Mouse (Mus musculus): ENCODE measurements at regions not wholly inside any gene's neighbourhood (a gene's known extent, or its start where the extent isn't known, plus 50 kb on each side); places are given as distances from the start of the nearest gene placed in this dataset.

DNA sequence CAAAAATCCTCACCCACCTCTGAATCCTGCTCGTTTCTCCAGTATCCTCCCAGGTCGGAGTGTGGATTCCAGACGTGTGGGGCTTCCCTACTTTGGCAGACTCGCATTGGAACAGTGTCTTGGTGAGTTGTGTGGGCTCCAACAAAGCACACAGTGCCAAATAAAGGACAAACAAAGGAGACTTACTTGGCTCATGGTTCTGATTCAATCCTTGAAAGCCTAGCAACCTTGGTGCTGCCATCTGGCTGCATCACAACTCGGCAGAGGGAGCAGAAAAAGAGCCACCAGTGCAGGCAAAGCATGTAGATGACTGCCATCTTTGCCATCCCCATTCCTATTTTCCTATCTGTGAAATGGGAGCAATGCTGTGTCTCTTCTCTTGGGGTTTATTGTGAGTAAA is 64.0 kb downstream of the Il9r start:
- peak; percentile 24 for DNase-seq (ENCODE audit: low spot score)
- no peaks in the 10 kb centered on the region for H3K9me3 ChIP-seq
- peaks cover 26% of the 10 kb centered on the region; the same call in 1 of the 2 replicates for H3K27me3 ChIP-seq (ENCODE audit: insufficient read depth, poor library complexity, severe bottlenecking)
- no peaks in the 10 kb centered on the region for H3K36me3 ChIP-seq
- WGBS, result 76% methylated on average over 5 of the region's 5 CpGs
- no peak overlapping the region for H3K4me3 ChIP-seq
- no peak overlapping the region for H3K27ac ChIP-seq
- H3K4me1 ChIP-seq, result peaks cover 16% of the 10 kb centered on the region

DNA sequence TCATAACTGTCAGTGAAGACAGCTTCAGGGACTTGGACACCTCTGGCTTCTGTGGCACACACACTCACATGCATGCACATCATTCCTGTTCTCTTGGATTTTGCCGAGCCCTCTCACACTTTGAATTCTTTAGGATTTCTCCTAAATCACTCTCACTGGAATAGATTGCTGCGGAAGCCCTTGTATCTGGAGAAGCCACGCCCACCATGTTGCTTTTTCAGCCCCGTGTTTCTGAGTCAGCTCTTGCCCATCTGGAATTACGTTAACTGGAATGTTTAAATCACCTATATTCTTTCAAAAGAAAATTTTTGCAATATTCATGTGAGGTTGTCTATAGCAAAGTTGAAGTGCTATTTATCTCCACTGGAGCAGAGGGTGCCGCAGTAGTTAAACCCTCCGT is 66.1 kb downstream of the Il9r start:
- H3K4me1 ChIP-seq, result peaks cover 8% of the 10 kb centered on the region
- no peak overlapping the region for H3K27ac ChIP-seq
- 78% methylated on average over 7 of the region's 7 CpGs for WGBS
- no peak overlapping the region for H3K4me3 ChIP-seq
- DNase-seq (ENCODE audit: low spot score), result no peak
- H3K36me3 ChIP-seq, result no peaks in the 10 kb centered on the region
- peaks cover 31% of the 10 kb centered on the region for H3K27me3 ChIP-seq (ENCODE audit: insufficient read depth, poor library complexity, severe bottlenecking)
- H3K9me3 ChIP-seq, result no peaks in the 10 kb centered on the region

DNA sequence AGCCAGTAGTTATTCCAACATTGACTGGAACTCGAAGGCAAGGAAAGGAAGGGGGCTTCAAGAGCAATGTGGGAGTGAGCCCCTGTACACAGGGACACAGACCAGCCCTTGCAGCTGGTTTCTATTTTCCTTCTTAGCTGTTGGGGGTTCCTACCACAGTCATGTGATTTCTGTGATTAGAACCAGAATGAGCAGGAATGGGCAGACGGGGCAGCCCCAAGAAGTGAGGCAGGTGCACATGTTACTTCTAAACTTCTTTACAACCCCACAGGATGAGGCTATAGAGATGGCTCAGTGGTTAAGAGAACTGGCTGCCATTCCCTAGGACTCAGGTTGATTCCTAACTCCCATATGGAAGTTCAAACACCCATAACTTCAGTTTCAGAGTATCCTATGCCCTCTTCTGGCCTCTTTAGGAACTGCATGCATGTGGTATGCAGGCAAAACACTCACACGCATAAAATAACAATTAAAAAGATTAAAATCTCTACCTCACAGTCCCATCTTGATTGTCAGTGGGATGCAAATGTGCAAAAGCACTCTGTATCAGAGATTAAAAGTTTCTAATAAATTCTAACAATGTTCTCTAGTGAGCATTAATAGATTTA is 68.0 kb downstream of the Il9r start:
- DNase-seq (ENCODE audit: low spot score), result peak; percentile 47
- Histone ChIP-seq H3K36me3 (no peaks in the 10 kb centered on the region), H3K4me3 (no peak overlapping the region), H3K27me3 (ENCODE audit: insufficient read depth, poor library complexity, severe bottlenecking) (peaks cover 34% of the 10 kb centered on the region), H3K4me1 (no peaks in the 10 kb centered on the region), H3K9me3 (no peaks in the 10 kb centered on the region), H3K27ac (no peak overlapping the region)
- 73% methylated on average over 3 of the region's 3 CpGs for WGBS

DNA sequence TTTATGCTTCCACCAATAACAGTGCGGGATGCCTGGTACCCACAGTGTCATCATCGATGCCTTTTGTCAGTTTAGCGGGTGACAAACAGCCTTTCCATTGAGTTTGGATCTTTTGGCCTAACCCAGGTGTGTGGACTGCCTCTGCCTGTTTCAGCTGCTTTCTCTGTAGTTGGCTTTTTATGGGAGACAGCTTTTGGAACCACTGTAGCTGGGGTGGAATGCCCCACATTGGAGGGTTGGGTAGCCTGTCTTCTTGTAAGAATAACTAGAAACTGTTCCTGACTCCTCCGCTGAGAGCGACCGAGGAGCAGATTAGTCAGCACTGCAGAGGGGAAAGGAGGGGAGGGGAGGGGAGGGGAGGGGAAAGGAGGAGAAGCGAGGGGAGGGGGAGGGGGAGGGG is 71.5 kb downstream of the Il9r start:
- Histone ChIP-seq H3K27me3 (ENCODE audit: insufficient read depth, poor library complexity, severe bottlenecking) (peaks cover 21% of the 10 kb centered on the region), H3K27ac (no peak overlapping the region), H3K4me3 (no peak overlapping the region), H3K36me3 (no peaks in the 10 kb centered on the region), H3K4me1 (no peaks in the 10 kb centered on the region), H3K9me3 (no peaks in the 10 kb centered on the region)
- DNase-seq (ENCODE audit: low spot score), result no peak
- WGBS, result 55% methylated on average over 7 of the region's 7 CpGs

DNA sequence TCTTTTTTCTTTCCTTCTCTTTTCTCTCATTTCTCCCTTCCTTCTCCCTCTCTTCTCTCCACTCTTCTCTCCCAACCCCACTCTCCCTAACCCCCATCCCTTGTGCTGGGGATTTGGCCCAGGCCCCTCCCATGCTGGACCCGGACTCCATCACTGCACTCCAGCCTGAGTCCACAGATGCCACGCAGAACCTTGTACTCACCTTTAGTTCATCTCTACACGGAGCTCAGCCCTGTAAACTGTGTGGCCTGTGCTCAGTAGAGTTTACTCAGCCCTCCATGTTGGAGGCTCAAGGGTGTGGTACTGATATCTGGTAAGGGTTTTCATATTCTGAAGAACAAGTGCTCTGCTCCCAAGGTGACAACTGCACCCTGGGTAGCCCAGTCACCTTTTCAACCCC is 72.1 kb downstream of the Il9r start:
- 65% methylated on average over 3 of the region's 3 CpGs for WGBS
- Histone ChIP-seq H3K27ac (no peak overlapping the region), H3K27me3 (ENCODE audit: insufficient read depth, poor library complexity, severe bottlenecking) (peaks cover 21% of the 10 kb centered on the region), H3K4me1 (no peaks in the 10 kb centered on the region), H3K36me3 (no peaks in the 10 kb centered on the region), H3K9me3 (no peaks in the 10 kb centered on the region), H3K4me3 (no peak overlapping the region)
- DNase-seq (ENCODE audit: low spot score), result no peak

DNA sequence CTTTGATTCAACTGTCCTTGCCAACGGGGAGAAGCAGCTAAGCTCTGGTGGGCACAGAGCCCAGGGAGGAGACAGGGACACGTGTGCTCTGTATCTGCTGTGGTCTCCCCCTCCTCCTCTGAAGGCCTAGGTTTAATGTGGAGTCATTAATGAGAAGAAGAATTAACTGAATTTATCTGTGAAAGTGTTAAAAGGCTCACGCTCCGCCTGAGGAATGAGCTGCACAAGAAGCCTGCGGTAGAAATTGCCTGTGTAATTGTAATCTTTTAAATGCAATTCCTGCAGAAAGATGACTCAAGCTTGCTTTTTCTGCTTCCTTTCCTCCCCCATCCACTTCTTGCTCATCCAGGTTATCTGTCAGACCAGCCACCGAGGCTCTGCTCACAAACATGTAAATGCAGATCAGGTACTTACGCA is 72.7 kb downstream of the Il9r start:
- H3K4me1 ChIP-seq, result no peaks in the 10 kb centered on the region
- no peak overlapping the region for H3K27ac ChIP-seq
- DNase-seq (ENCODE audit: low spot score), result no peak
- 71% methylated on average over 7 of the region's 7 CpGs for WGBS
- no peaks in the 10 kb centered on the region for H3K9me3 ChIP-seq
- no peak overlapping the region for H3K4me3 ChIP-seq
- no peaks in the 10 kb centered on the region for H3K36me3 ChIP-seq
- H3K27me3 ChIP-seq (ENCODE audit: insufficient read depth, poor library complexity, severe bottlenecking), result peaks cover 21% of the 10 kb centered on the region

DNA sequence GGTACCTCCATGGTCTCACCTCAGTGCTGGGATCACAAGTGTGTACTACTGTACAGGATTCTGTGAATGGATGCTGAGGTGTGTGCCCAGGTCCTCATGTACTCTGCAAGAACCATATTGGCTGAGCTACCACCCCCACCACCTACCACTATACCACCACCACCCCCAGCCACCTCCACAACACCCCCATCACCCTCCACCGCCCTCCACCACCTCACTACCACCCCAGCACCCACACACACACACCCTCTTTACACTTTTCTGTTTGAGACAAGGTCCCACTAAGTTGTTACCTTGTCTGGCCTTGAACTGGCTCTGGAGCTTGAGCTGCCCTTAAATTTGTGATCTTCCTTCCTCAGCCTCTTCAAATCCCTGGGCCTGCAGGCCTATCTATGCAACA is 73.3 kb downstream of the Il9r start:
- 60% methylated on average over 1 of the region's 1 CpGs for WGBS
- no peak overlapping the region for H3K27ac ChIP-seq

DNA sequence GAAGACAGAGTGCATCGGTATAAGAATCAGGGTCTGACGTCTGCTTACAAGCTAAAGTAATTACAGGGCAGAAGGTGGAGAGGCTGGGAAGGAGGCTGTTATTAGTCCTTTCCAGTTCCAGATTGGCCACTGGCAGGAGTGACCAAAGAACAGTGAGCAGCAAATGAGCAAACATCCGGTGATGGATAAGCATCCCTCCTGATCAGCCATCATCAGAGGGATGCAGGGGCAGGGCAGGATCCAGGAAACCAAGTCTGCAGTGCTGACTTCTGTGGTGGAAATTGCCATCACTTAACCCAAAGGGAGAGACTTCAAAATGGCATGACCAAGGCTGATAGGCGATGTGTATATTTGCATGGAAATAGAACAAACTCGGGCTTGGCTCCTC is 73.8 kb downstream of the Il9r start:
- no peaks in the 10 kb centered on the region for H3K36me3 ChIP-seq
- H3K4me1 ChIP-seq, result no peaks in the 10 kb centered on the region
- WGBS, result 70% methylated on average over 5 of the region's 5 CpGs
- no peak overlapping the region for H3K4me3 ChIP-seq
- no peak overlapping the region for H3K27ac ChIP-seq
- no peaks in the 10 kb centered on the region for H3K9me3 ChIP-seq
- DNase-seq (ENCODE audit: low spot score), result peak; percentile 16
- H3K27me3 ChIP-seq (ENCODE audit: insufficient read depth, poor library complexity, severe bottlenecking), result peaks cover 16% of the 10 kb centered on the region

More for the DNA sequence above, 73.3 kb downstream of the Il9r start:
- H3K4me3 ChIP-seq, result no peak overlapping the region
- peak; percentile 64 for DNase-seq (ENCODE audit: low spot score)
- no peaks in the 10 kb centered on the region for H3K4me1 ChIP-seq
- H3K36me3 ChIP-seq, result no peaks in the 10 kb centered on the region
- H3K9me3 ChIP-seq, result no peaks in the 10 kb centered on the region
- H3K27me3 ChIP-seq (ENCODE audit: insufficient read depth, poor library complexity, severe bottlenecking), result peaks cover 21% of the 10 kb centered on the region

DNA sequence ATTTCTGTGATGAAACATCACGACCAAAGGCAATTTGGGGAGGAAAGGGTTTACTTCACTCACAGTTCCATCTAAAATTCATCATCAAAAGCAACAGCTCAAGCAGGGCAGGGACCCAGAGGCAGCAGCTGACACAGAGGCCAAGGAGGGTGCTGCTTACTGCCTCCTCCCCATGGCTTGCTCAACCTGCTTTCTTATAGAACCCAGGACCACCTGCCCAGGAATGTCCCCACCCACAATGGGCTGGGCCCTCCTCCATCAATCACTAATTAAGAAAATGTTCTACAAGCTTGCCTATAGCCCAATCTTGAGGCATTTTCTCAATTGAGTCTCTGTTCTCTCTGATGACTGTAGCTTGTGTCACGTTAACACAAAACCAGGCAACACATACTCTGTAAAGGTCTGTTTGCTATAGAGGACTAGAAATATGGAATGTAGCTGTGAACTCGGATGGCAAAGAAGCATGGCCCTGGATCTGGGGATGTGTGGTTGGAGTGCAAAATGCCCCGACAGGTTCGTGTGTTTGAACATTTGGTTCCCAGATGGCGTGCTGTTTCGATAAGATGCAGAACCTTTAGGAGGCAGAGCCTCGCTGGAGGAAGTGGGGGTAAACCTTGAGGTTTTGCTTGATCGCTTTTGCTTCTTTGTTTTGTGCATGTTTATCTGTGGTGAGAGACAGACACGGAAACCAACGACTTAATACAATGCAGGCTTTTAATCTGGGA is 74.3 kb downstream of the Il9r start:
- Histone ChIP-seq H3K27ac (no peak overlapping the region), H3K9me3 (no peaks in the 10 kb centered on the region), H3K4me1 (no peaks in the 10 kb centered on the region), H3K36me3 (no peaks in the 10 kb centered on the region), H3K27me3 (ENCODE audit: insufficient read depth, poor library complexity, severe bottlenecking) (peaks cover 12% of the 10 kb centered on the region), H3K4me3 (no peak overlapping the region)
- peak; percentile 17 for DNase-seq (ENCODE audit: low spot score)
- 55% methylated on average over 11 of the region's 11 CpGs for WGBS

DNA sequence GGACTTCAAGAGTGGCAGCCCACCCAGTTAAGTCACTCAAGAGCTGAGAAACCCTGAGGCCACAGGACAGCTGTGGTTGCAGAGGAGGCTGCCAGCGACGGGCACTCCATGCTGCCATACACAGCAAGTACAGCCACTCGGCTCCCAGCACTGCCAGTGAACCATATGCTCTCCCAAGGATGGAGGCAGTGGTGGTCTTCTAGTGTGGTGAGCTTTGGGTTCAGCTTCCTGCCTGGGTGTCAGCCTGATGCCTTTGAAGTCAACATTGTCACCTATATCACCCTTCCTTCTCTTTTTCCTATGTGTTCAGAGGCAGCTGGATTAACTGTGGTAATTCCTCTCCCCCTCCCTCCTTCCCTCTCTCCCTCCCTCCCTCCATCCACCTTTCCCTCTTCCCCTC is 79.5 kb downstream of the Il9r start:
- no peak overlapping the region for H3K4me3 ChIP-seq
- no peaks in the 10 kb centered on the region for H3K36me3 ChIP-seq
- H3K9me3 ChIP-seq, result peaks cover 2% of the 10 kb centered on the region; the same call in 1 of the 2 replicates
- H3K27me3 ChIP-seq (ENCODE audit: insufficient read depth, poor library complexity, severe bottlenecking), result peaks cover 9% of the 10 kb centered on the region; the same call in 1 of the 2 replicates
- WGBS, result 64% methylated on average over 3 of the region's 3 CpGs
- peaks cover 11% of the 10 kb centered on the region; the same call in 1 of the 2 replicates for H3K4me1 ChIP-seq
- H3K27ac ChIP-seq, result no peak overlapping the region
- no peak for DNase-seq (ENCODE audit: low spot score)

DNA sequence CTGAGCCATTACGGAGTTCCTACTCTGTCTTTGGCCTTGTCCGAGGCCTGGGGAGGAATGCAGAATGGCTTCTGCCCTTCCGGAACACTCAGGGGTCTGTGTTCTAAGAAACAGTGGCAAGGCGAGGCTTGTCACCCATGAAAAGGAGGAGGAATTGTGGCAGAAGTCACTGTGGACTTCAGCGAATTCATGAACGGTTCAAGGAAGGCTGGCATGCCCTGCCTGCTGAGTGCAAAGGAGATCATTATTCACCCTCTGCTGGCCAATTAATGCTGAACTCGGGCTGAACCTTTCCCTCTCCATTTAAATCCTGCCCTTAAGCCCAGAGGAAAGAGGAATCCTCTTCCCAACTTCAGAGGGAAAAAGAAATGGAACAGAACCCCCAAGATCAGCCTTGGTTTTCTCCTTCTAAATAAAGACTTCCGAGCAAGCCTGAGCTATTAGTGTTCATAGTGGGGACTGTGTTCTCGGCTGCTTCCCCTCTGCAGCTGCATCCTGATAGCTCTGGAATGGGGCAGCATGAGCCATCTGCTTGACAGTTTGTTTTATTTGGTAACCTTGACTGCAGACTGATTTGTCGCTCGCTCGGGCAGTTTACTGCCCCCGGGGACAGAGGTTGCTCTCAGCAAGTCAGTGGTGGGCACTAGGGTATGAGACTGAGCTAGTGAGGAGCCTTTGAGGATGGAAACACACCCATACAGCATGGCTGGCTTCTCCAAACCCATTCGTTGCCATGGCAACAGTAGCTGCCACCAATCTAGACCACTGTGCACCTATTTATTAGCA is 81.0 kb downstream of the Il9r start:
- Histone ChIP-seq H3K27me3 (ENCODE audit: insufficient read depth, poor library complexity, severe bottlenecking) (peaks cover 9% of the 10 kb centered on the region; the same call in 1 of the 2 replicates), H3K9me3 (peaks cover 4% of the 10 kb centered on the region; the same call in 1 of the 2 replicates), H3K36me3 (0 out of 2 replicates have a peak, but pooled peaks cover 4% of the 10 kb centered on the region), H3K4me1 (peaks cover 11% of the 10 kb centered on the region; the same call in 1 of the 2 replicates), H3K27ac (no peak overlapping the region), H3K4me3 (no peak overlapping the region)
- WGBS, result 41% methylated on average over 14 of the region's 14 CpGs
- DNase-seq (ENCODE audit: low spot score), result no peak

DNA sequence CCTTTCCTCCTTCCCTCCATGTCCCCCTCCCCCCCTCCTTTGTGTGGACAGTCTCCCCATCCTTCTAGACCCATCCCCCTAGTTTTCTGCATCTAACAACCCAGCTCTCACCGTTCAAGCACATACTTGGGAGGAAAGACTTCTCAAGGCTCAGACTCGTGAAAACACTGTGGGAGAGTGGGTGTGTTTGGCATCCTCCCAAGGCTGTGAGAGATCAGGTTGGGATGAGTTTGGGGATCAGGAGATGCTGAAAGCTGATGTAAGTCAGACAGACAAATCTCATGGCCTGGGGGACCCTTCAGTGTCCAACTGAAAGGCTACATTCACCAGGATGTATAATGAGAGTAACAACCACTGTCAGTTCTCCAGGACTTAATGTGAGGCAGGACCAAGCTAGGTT is 82.1 kb downstream of the Il9r start:
- Histone ChIP-seq H3K27me3 (ENCODE audit: insufficient read depth, poor library complexity, severe bottlenecking) (peaks cover 9% of the 10 kb centered on the region; the same call in 1 of the 2 replicates), H3K9me3 (peaks cover 4% of the 10 kb centered on the region; the same call in 1 of the 2 replicates), H3K36me3 (0 out of 2 replicates have a peak, but pooled peaks cover 4% of the 10 kb centered on the region), H3K27ac (no peak overlapping the region), H3K4me3 (no peak overlapping the region), H3K4me1 (peaks cover 20% of the 10 kb centered on the region; the same call in 1 of the 2 replicates)
- no peak for DNase-seq (ENCODE audit: low spot score)
- WGBS, result 51% methylated on average over 2 of the region's 2 CpGs

Measured in heart, embryonic 10.5 days (tissue).